Mouse (Mus musculus): ENCODE measurements around the gene Npepps.
"Not testable (repeated sequence)": the region's sequence is repeated elsewhere in the genome, so short reads cannot be mapped to it uniquely, and the experiment has no call there.

The Npepps gene

DNA sequence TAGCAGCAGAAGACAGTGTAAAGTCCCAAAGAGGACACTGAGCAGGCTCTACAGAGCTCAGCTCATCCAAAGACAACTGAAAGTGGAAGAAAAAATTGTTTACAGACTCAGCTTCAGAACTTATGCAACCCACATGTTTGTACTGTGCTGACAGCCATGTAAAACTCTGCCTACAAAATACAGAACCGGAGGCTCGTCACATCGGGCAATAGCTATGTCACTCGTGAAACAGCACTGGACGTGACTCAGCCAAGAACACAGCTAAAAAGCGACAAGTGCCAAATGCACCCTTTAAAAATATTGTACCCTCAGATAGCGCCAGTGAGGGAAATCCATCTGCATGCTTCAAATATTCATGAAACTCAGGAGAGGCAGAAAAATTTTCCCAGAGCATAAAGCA is 39.1 kb downstream of the Npepps start:
- no peak for DNase-seq (ENCODE audit: low read depth, low spot score)

DNA sequence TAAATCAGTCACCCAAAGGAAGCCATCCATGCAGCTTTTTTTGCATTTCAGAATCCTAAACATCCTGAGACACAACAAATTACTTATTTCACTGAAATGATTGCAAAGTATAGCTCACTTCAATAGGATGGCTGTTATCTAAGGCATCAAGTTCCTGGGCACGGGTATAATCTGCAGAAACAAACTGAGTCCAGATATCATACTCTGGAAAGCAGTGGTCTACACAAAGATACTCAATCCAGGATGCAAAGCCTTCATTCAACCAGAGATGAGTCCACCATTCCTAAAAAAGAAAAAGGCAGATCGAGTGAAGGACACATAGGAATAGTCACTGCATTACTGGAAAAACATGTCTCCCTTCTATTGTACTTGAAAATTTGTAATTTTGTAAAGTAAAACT is 42.5 kb downstream of the Npepps start:
- no peak for DNase-seq (ENCODE audit: low read depth, low spot score)

DNA sequence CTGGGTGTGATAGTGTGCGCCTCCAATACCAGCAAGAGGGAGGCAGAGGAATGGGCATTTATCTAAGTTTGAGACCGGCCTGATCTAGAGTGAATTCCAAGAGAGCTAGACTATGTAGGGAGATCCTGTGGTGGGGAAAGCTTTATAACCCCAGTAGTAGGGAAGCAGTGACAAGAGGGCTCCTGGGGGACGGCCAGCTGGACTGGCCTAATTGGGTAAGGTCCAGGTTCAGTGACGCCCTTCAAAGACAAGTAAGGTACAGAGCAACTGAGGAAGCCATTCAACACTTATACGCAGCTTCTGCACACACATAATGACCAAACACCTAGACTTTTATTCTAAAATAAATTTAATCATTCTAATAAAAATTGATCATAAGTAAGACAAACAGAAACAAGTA is 48.0 kb downstream of the Npepps start:
- DNase-seq (ENCODE audit: low read depth, low spot score): no peak

DNA sequence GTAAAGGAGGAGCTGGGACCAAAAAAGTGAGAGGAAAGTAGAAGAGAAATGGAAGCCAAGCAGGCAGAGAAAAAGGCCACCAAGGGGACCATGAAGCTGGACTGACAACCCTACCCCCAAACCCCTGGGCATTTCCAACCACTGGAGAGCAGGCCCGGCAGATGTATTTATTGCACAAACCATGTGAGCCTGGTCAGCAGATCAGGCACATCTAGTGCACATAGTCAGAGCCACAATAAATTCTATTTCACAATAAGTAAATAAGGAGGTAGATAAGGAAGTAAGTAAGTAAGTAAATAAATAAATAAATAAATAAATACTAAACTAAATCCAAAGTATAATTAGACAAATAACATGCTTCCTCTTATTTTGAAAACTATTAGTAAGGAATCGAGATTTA is 51.0 kb downstream of the Npepps start:
- no peak for DNase-seq (ENCODE audit: low read depth, low spot score)

DNA sequence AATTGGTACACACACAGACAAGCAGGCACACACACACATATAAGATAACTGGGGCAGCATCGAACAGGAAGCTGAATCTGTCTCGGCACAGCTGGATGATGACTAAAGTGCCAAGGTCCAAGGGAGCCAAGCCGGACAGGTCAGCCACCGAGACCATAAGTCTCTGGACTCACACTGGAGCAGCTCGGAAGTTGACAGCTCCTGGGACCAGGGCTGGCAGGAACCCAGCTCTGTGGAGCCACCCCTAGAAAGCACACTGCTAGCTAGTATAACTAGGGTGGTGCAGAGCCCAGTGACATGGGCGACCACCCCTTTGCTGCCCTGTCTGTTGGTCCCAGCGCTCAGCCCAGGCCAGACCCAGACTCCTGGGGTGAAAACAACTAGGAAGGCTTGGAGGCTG is 51.5 kb downstream of the Npepps start:
- no peak for DNase-seq (ENCODE audit: low read depth, low spot score)

DNA sequence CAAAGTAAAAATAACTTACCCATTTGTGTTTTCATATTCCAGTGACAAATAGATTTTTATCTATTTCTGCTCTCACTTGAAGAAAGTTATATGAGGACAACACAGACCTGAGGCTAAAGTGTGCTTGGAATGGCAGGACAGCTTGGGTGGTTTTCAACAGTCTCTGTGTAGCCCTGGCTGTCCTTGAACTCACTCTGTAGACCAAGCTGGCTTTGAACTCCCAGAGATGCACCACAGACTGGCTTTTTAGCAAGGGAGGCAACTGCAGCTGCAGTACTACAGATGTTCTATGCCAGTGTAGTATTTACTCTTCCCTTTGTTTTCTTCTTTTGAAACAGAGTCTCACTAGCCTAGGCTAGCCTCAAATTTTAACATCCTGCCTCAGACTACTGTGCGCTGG is 54.3 kb downstream of the Npepps start:
- DNase-seq (ENCODE audit: low read depth, low spot score): no peak

DNA sequence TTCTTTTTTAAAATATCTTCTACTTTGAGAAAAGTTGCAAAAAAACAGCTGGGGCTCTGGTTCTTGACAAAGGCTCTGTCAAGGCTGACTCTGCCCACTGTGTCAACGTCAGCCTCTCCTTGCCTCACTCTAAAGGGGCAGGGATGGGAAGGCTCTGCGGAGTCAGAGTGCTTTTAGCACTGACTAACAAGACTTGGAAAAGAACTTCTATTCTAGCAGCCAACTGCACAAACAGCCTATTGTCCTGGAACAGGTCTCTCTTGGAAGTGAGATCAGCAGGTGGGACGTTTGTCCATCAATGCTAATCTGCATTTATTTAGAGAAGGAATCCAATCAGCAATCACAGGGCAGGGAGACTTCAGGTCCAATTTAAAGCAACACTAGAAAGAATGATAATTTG is 57.0 kb downstream of the Npepps start:
- no peak for DNase-seq (ENCODE audit: low read depth, low spot score)

DNA sequence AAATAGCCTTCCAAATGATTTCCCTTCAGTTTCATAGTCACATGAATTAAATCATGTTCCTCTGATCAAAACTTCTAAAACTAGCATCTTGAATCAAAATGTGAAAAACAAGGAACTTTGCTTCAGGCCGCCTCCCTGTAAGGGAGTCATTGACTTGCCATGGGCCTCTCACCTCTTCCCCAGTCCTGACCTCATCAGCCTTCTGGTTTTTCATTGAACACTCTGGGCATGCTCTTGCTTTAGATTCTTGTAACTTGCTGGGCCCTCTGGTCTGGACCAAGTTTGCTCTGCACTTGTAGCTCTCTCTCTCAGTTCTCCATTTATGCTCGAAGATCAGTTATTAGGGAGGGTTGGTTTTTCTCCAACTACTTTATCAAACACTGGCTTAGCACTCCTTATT is 58.8 kb downstream of the Npepps start:
- no peak for DNase-seq (ENCODE audit: low read depth, low spot score)

DNA sequence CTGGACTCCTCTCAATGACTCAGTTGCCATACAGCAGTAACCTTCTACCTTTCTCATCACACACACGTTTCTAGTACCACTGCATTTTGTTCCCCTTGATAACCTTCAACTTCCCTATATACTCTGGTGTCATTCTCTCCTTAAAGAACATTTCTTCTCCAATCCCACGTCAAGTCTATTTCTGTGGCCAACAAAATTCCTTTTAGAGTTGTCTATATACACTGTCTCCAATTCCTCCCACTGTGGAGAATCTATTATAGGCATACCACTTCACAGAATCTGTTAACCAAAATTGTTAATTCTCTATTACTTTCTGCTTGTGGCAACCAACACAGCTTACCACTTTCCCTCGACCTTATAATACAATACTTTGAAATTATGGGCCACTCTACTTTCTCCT is 60.2 kb downstream of the Npepps start:
- DNase-seq (ENCODE audit: low read depth, low spot score): no peak

DNA sequence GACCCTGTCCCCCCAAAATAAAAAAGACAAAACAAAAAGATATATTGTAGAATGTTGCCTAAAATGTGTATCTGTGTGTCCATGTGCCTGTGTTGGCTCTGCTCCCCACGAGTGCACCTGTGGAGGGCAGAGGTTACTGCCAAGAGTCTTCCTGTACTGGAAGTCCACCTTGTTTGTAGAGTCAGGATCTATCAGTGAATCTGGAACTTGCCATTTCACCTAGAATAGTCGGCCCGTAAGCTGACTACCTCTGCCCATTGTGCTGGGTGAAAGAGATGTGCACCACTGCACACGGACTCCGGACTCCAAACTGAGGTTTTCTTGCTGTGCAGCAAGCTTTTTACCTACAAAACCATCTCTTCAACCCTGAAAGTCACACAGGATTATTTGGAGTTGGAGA is 66.0 kb downstream of the Npepps start:
- no peak for DNase-seq (ENCODE audit: low read depth, low spot score)

DNA sequence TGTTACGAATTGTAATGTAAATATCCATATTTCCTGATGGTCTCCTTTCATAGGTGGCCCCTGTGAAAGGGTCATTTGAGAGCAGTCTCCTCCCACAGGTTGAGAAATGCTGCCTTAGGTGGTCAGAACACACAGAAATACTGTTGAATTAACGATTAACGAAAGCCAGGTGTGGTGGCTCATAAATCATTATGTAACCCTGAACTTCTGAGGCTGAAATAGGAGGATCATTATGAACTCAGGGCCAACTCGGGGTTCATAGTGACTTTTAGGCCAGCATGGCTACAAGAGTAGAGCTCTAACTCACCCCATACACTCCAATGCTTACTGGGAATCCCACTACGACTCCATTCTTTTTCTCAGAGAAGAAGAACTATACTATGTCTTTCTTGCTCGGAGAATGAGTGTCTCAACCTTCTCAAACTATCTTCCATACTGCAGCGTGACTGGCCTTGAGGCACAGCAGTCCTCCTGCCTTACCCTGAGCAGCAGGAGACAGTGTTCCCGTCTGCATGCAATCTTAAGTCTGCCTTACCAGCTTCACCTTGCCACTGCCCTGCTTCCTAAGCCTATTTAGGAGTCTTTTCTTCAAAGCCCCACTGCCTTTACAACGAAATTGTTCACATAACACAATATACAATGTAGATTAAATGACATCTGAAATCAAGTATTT is 69.6 kb downstream of the Npepps start:
- no peak for DNase-seq (ENCODE audit: low read depth, low spot score)

DNA sequence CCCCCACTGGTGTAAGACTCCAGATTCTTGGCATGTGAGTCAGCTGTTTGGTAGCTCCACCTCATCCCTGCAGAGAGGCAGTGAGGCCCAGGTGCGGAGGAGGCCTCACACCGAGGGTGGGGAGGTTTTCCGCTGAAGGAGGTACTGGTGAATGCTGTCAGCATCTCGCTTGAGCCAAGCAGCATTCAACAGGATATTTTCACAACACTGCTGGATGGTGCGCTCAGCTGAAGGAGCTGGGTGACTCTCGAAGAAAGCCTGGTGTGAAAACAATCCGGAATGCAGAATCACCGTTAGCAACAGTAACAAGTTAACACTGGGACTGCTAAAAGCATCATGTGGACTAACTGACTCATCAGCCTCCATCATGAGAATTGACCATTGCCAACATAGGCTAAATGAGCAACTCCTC is 73.4 kb downstream of the Npepps start:
- no peak for DNase-seq (ENCODE audit: low read depth, low spot score)

DNA sequence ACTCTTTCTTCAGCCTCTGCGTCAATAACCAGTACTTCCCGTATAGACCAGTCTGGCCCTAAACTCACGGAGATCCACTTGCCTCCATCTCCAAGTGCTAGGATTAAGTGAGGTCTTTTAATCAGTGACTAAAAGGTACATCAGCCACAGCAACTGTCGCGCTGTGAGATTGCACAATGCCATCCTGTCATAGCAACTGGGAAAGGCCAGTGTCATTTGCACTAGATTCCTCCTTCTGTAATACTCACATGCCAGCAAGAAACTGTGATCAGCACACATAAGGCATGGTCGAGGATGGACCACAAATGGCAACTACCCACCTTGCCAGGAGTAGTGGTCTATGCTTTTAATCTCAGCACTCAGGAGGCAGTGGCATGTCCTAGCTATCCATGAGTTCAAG is 80.9 kb downstream of the Npepps start:
- no peak for DNase-seq (ENCODE audit: low read depth, low spot score)

DNA sequence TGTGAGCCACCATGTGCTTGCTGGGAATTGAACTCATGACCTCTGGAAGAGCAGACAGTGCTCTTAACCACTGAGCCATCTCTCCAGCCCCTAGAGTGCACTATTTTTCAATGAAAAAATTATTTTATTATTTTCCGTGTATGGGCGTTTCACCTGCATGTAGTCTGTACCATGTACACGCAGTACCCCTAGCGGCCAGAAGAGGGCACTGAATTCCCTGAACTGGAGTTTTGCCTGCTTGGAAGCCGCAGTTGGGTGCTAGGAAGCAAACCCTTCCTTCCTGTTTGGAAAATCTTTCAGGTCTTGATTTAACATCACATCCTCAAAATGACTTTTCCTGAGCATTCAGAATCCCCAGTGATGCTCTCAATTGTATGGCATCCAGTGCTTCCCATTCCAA is 81.8 kb downstream of the Npepps start:
- DNase-seq (ENCODE audit: low read depth, low spot score): no peak

DNA sequence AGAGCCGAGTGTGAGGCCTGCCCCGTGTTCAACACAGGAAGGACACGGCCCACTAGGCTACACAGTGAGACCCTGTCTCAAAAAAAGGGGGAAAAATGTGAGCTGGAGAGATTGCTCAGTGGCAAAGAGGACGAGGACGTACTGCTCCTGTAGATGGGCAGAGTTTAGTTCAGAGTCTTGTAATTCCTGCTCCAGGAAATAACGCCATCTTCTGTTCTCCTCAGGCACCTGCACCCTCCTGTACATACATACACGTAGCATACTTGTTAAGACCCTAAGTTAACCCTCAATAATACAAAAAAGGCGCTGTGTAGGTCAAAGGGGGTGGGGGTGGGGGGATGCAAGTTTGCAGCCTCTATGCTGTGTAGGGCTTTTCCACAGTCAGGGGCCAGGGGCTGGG is 83.4 kb downstream of the Npepps start:
- DNase-seq (ENCODE audit: low read depth, low spot score): no peak

DNA sequence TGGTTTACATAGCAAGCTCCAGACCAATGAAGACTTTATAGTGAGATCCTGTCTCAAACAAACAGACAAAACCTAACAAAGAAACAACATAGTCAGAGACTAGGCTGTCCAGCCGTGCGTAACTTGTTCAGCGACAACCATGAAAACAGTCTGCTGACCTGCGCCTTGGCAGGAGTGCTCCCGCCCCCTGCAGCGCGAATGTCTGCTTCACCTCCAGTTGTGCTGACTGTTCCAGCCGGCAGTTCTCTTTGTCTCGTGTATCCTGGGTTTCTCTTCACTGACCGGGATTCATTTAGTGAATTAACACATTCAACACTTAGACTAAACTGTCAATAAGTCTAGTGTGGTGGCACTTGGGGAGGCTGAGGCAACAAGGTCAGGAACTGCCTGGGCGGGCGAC is 83.9 kb downstream of the Npepps start:
- DNase-seq (ENCODE audit: low read depth, low spot score): no peak

DNA sequence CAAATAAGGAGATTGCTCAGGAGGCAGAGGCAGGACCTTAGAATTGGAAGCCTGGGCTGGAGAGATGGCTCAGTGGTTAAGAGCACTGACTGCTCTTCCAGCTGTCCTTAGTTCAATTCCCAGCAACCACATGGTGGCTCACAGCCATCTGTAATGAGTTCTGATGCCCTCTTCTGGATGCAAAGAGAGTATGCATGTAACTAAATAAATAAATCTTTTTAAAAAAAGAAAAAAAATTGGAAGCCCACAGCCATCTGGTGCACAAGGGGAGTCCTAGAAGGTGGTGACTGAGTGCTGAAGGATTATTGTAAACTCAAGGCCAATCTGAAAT is 87.9 kb downstream of the Npepps start:
- no peak for DNase-seq (ENCODE audit: low read depth, low spot score)

DNA sequence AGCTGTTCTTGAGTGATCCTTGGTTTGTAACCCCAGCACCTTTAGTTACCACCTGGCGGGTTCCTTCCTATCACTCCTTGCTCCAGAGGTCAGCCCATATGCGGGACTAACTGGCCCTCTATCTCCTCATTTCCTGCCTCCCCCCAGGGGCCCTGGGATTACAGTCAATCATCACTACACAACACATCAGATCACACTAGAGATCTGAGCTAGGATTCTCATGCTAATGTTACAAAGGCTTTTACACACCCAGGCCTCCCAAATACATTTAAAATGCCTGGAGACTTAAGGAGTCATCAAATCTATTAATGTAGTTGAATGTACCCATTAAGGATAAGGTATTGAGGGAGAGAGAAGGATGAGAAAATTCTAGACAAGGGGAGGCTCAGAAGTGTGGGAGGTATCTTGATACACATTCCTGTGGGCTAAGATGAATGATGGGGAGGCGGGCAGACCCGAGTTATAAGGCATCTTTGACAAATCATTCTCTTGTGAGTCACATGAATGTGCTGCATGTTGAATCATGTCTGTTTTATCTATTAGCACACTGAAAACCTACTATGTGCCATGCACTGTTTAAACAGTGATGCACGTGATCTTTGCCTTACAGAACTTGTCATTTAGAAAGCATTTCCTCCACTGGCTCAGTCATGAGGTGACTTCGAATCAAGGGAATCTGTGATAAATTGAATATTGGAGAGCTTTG is 88.4 kb downstream of the Npepps start:
- DNase-seq (ENCODE audit: low read depth, low spot score): no peak

DNA sequence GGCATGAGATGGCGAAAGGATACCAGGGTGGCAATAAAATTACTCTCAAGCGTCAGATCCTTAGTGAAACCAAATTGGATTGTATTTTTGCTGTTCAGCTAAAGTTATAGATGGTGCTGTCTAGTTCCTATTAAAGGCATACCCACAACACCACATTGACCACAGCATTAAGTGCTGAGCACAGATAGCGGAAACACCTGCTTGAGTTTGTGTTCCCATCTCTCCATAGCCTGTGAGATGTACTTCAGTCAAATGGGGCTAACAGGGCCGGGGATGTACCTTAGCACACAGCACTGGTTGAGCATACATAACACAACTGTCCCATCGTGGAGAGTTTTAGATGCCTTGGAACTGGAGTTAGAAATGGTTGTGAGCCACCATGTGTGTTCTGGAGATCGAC is 89.4 kb downstream of the Npepps start:
- DNase-seq (ENCODE audit: low read depth, low spot score): no peak

DNA sequence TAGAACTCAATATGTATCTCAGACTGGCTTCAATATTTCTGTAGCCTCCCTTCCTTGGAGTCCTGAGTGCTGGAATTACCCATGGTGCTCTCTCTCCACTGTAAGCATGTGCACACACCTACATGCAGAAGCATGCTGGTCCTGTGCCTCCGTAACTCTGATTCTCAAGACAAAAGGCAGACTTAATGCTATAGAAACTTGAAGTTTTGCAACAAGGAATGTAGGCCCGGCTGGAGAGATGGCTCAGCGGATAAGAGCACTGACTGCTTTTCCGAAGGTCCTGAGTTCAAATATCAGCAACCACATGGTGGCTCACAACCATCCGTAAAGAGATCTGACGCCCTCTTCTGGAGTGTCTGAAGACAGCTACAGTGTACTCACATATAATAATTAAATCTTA is 90.8 kb downstream of the Npepps start:
- DNase-seq (ENCODE audit: low read depth, low spot score): not testable (repeated sequence)

DNA sequence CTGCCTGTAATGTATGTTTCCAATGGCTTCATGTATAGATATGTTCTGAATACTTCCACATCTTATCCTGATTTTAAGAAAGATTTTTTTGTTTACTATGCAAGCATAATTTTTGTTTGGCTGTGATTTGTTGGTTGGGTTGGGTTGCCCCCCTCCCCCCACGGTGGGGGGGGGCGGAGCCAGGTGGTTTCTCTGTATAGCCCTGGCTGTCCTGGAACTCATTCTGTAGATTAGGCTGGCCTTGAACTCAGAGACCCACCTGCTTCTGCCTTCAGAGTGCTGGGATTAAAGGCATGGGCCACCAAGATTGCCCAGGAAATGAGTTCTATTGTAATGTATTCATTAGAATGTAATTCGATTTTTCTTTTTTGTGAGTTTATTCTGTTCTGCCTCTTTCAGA is 91.2 kb downstream of the Npepps start:
- DNase-seq (ENCODE audit: low read depth, low spot score): no peak

DNA sequence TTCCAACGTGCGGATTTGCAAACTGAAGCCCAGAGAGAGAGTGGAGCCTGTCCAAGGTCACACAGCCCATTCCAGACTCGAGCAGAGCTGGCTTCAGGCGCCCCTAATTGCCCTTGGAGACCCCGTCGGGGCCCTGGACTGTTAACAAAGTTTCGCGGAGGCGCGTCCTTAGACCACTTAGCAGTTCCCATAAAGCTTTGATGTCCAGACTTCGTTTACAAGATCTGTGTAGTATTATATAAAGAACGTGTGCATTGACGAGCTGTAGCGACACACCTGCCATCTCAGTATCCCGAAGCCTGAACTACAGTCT is 91.8 kb downstream of the Npepps start:
- no peak for DNase-seq (ENCODE audit: low read depth, low spot score)

DNA sequence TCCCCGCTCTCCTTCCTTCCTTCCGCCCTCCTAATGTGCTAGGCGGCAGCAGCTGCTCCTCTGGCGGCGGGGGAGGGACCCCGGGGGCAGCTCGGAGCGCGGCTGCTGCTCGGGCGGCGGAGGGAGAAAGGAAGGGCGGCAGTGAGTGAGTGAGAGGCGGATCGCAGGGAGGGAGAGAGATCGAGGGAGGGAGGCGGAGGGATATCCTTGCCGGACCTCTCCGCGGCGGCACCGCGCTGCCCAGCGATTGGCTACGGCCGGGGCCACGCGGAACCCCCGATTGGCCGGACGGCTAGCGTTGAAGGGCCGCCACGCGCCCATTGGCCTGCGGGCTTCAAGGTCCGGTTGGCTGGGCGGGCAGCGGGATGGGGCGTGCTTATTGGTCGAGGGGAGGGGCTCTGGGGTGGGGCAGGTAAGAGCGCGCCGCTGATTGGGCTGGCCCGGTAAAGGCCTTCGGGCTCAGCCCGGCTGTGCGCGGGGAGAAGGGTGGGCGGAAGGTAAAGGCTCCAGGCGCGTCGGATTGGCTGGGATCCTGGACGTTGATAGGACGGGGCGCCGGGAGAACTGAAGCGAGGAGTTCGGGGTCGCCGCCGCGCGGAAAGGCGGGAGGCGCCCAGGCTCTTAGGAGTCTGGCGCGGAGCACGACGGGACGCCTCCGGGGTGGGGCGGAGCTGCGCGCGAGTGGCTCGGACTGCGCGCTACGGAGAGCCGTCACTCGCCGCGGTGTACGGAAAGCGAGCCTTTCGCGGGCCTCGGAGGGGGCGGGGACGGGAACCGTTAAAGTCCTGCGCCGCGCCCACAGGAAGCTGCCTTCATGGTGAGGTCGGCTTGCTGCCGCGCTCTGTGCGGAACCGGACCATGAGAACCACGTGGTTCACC is 92.4 kb downstream of the Npepps start, which contains the start of gene Kpnb1:
Gene Kpnb1, minus strand, starts transcription at position 118 of the 879 bp plus-strand sequence.
- DNase-seq (ENCODE audit: low read depth, low spot score): peak; percentile 99
